Mouse (Mus musculus) thymus, postnatal 25 days (tissue): ENCODE measurements at regions not wholly inside any gene's neighbourhood (a gene's known extent, or its start where the extent isn't known, plus 50 kb on each side); places are given as distances from the start of the nearest gene placed in this dataset.
"Not testable (repeated sequence)": the region's sequence is repeated elsewhere in the genome, so short reads cannot be mapped to it uniquely, and the experiment has no call there.

Experiments
- DNase-seq: peaks from one replicate; pipeline ENCODE4 v3.0.0; 2022

GRCm38 (mm10) chr10:23733679-23734078 is 53.4 kb downstream of the Rps12 start:
- no peak for DNase-seq

- DNase-seq = not testable (repeated sequence)
Measured at GRCm38 (mm10) chr10:23725960-23726714, 60.9 kb downstream of the Rps12 start.

- DNase-seq = no peak
Measured at GRCm38 (mm10) chr10:23718124-23718523, 69.0 kb downstream of the Rps12 start.

- DNase-seq = no peak
Measured at GRCm38 (mm10) chr10:23715511-23715910, 71.6 kb downstream of the Rps12 start.

GRCm38 (mm10) chr10:23715101-23715500 is 72.0 kb downstream of the Rps12 start:
- DNase-seq = no peak

- DNase-seq = no peak
Measured at GRCm38 (mm10) chr10:23712691-23713378, 74.2 kb downstream of the Rps12 start.

GRCm38 (mm10) chr10:23711416-23712171 is 75.5 kb downstream of the Rps12 start:
- no peak for DNase-seq

- no peak for DNase-seq
Measured at GRCm38 (mm10) chr10:23710999-23711398, 76.1 kb downstream of the Rps12 start.

GRCm38 (mm10) chr10:23708261-23708660 is 78.8 kb downstream of the Rps12 start:
- DNase-seq = no peak

GRCm38 (mm10) chr10:23707141-23707540 is 79.9 kb downstream of the Rps12 start:
- DNase-seq = no peak

- DNase-seq = no peak
Measured at GRCm38 (mm10) chr10:23704048-23704447, 83.0 kb downstream of the Rps12 start.

- no peak for DNase-seq
Measured at GRCm38 (mm10) chr10:23691291-23691690, 95.8 kb downstream of the Rps12 start.

GRCm38 (mm10) chr10:23686969-23687368 is 100.1 kb downstream of the Rps12 start:
- no peak for DNase-seq

GRCm38 (mm10) chr10:23683078-23683477 is 104.0 kb downstream of the Rps12 start:
- DNase-seq = no peak

GRCm38 (mm10) chr10:23675911-23676310 is 111.2 kb downstream of the Rps12 start:
- no peak for DNase-seq

- no peak for DNase-seq
Measured at GRCm38 (mm10) chr10:23674633-23675515, 112.2 kb downstream of the Rps12 start.

- no peak for DNase-seq
Measured at GRCm38 (mm10) chr10:23672296-23672695, 114.8 kb downstream of the Rps12 start.

- peak; percentile 18 for DNase-seq
Measured at GRCm38 (mm10) chr10:23671494-23671893, 115.6 kb downstream of the Rps12 start.

GRCm38 (mm10) chr10:23665916-23666315 is 121.2 kb downstream of the Rps12 start:
- not testable (repeated sequence) for DNase-seq

GRCm38 (mm10) chr10:23626201-23626600 is 160.9 kb downstream of the Rps12 start:
- DNase-seq = no peak

GRCm38 (mm10) chr10:23612030-23612429 is 175.0 kb downstream of the Rps12 start:
- no peak for DNase-seq

GRCm38 (mm10) chr10:23611183-23611582 is 175.9 kb downstream of the Rps12 start:
- DNase-seq = peak; percentile 15

GRCm38 (mm10) chr10:23610485-23610884 is 176.6 kb downstream of the Rps12 start:
- DNase-seq = no peak
